Mouse (Mus musculus) olfactory bulb, adult 2 months (tissue): ENCODE results near the gene Olfr26.

Experiments used
- CTCF ChIP-seq: fragments of 200-500 bp; IDR thresholded peaks from 2 replicates; pipeline ENCODE4 v1.5.1; 2012; ENCODE audit warnings: low read depth, mild to moderate bottlenecking, low read length, moderate library complexity; ENCODE audit not compliant: insufficient read depth
- POLR2A ChIP-seq: fragments of 200-500 bp; IDR thresholded peaks from 2 replicates; pipeline ENCODE4 v1.6.1; 2012; ENCODE audit warnings: mild to moderate bottlenecking, low read depth, low read length, moderate library complexity; ENCODE audit not compliant: insufficient read depth

- TF ChIP-seq POLR2A (no peak), CTCF (no peak)
Measured at GRCm38 (mm10) chr9:38814314-38814713, 40.5 kb upstream of the Olfr26 start, which contains the start of gene Olfr922.
